Mouse (Mus musculus): ENCODE measurements around the gene Defb25. TPM values are rescaled to one million over a fixed set of nuclear protein-coding genes. Genes with fewer than 3 reads are reported as not detected.

The Defb25 gene
- total RNA-seq, 2 experiments from 2014 or later: not detected

DNA sequence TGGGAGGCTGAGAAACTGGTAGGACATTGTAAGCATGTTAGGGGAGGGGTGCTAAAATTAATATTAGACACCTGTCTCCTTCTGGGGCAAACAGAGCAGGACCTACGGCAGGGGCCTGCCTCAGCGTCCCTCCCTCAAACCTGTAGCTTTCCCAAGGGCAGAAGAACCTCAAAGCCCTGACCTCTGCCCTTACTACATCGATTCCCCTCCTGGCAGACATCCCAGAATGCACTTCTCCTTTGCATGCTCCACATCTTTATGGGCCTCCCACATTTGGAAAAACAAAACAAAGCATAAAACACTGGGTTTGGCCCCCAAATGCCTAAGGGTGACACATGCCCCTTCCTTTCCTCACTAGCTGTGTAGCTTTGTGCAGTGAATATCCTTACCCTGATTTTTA lies 6.4 kb upstream of the Defb25 start:
- intact Hi-C loops (cut with DNase I): no loop called here
- DNase-seq: no peak

DNA sequence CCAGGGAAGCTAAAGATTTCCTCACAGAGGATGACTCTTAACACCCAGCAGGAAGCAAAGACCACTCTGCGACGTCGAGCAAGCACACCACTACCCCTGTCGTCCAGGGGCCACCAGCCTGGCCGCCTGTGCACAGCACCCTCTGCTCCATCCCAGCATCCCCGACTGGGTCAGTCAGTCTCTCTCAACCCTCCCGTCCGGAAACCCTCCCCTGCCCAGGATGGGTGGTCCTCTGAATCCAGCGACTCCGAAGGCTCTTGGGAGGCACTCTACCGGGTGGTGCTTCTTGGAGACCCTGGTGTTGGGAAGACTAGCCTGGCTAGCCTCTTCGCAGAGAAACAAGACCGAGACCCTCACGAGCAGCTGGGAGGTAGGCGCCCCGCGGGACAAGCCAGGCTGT lies 5.2 kb upstream of the Defb25 start:
- peak; percentile 37 to 51 for DNase-seq
- intact Hi-C loops (cut with DNase I): no loop called here

GRCm38 (mm10) chr2:152626774-152627591 lies 4.1 kb upstream of the Defb25 start, which contains the start of gene Rem1:
TSS of gene Rem1 (plus strand) at chr2:152626951.
- intact Hi-C loops (cut with DNase I): no loop called here

DNA sequence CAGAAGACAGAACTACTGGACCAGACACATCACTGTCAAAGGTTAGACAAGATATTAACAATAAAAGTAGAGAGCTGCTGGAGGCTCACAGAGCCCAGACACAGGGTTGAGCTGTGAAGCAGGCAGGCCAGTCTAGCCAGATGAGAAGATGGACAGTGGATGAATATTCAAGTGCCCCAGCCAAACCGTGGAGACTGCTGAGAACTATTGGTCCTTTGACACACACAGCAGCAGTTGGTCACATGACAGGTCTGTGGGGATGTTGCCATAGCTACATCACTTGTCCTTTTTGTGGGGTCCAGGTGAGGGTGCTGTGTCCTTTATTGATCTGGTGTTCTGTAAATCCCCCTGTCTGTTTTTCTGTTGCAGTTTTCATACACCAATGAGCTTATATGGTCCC lies 2.4 kb upstream of the Defb25 start:
- intact Hi-C loops (cut with DNase I): no loop called here
- no peak for DNase-seq

More at GRCm38 (mm10) chr2:152626774-152627591, 4.1 kb upstream of the Defb25 start, which contains the start of gene Rem1:
- peak; percentile 52 to 64 for DNase-seq

DNA sequence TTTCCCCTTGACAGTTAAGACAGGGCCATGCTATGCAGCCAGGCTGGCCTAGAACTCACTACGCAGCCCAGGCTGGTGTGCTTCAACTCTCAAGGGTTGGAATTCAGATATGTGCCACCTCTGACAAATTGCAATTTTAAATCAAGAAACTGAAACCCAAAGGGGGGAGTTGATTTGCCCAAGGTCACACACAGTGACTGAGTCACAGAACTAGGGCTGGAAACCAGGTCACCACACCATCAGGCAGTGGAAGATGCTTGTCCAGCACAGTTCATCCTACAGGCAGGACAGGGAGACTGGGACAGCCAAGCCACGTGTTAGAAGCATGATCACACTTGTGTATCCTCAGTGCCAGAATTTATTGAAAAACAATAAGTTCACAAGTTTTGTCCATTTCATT lies 1.7 kb upstream of the Defb25 start:
- intact Hi-C loops (cut with DNase I): loop anchor here (5.0 kb wide), 1 partner anchor 208 kb away; the partner anchor contains the start of gene Bcl2l1

DNA sequence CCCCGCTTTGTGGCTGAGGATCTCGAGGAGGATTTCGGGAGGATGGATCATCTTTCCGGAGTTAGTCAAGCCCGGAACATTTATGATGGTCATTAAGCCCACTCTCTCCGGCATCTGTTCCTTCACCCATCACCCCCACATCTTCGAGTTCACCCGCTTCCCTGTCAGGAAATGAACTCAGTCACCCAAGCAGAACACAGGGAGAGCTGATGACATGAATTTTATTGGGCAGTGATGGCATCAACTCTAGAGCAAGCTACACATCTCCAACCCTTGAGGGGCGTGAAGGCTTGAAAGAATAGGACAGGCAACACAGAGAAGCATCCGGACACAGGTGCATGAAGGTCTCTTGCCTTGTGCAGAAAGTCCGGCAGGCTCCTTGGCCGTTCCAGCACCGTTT lies 702 bp downstream of the Defb25 start:
- intact Hi-C loops (cut with DNase I): loop anchor here (5.0 kb wide), 1 partner anchor 210 kb away; the partner anchor contains the start of gene Bcl2l1
- DNase-seq: no peak

More for the DNA sequence above, 1.7 kb upstream of the Defb25 start:
- DNase-seq: no peak

GRCm38 (mm10) chr2:152620367-152621134 lies 2.3 kb downstream of the Defb25 start:
- intact Hi-C loops (cut with DNase I): loop anchor here (5.0 kb wide), 1 partner anchor 212 kb away; the partner anchor contains the start of gene Bcl2l1
- DNase-seq: peak in 1 of 2 experiments; percentile 31

DNA sequence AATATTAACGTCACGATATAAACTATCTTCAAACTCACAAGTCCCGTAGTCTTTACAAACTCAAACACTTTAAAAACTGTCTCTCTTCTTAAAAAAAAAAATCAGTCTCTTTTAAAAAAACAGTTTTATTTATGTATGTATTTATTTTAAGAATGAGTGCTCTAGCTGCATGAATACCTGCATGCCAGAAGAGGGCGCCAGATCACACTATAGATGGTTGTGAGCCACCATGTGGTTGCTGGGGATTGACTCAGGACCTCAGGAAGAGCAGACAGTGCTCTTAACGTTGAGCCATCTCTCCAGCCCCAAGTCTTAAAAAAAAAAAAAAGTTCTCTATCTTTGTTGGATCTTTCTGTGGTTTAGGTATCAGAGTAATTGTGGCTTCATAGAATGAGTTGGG lies 5.5 kb downstream of the Defb25 start:
- intact Hi-C loops (cut with DNase I): loop anchor here (5.0 kb wide), 1 partner anchor 60 kb away; no protein-coding TSS in a partner anchor
- no peak for DNase-seq

- DNase-seq: no peak
- intact Hi-C loops (cut with DNase I): loop anchor here (5.0 kb wide), 1 partner anchor 61 kb away; no protein-coding TSS in a partner anchor
Observed at GRCm38 (mm10) chr2:152616470-152616869, 6.4 kb downstream of the Defb25 start.

- peak; percentile 78 to 81 for DNase-seq
- intact Hi-C loops (cut with DNase I): loop anchor here (1.0 to 5.0 kb wide), 2 partner anchors 42 to 62 kb away; no protein-coding TSS in a partner anchor
Observed at GRCm38 (mm10) chr2:152615563-152615962, 7.3 kb downstream of the Defb25 start.

- no peak for DNase-seq
- intact Hi-C loops (cut with DNase I): no loop called here
Observed at GRCm38 (mm10) chr2:152612193-152612592, 10.7 kb downstream of the Defb25 start.

GRCm38 (mm10) chr2:152608719-152609118 lies 14.1 kb downstream of the Defb25 start:
- intact Hi-C loops (cut with DNase I): no loop called here
- no peak for DNase-seq

GRCm38 (mm10) chr2:152607746-152608145 lies 15.1 kb downstream of the Defb25 start:
- intact Hi-C loops (cut with DNase I): no loop called here
- DNase-seq: no peak

- peak; percentile 26 to 72 for DNase-seq
Observed at GRCm38 (mm10) chr2:152604057-152604456, 18.8 kb downstream of the Defb25 start, which contains the start of gene Defb36. TSS of gene Defb36 (plus strand) at chr2:152604327.

GRCm38 (mm10) chr2:152601275-152601960 lies 21.4 kb downstream of the Defb25 start:
- no peak for DNase-seq
- intact Hi-C loops (cut with DNase I): loop anchor here (5.0 kb wide), 2 partner anchors 49 to 129 kb away; no protein-coding TSS in a partner anchor

More at GRCm38 (mm10) chr2:152604057-152604456, 18.8 kb downstream of the Defb25 start, which contains the start of gene Defb36:
- intact Hi-C loops (cut with DNase I): loop anchor here (5.0 kb wide), 2 partner anchors 52 to 132 kb away; no protein-coding TSS in a partner anchor

DNA sequence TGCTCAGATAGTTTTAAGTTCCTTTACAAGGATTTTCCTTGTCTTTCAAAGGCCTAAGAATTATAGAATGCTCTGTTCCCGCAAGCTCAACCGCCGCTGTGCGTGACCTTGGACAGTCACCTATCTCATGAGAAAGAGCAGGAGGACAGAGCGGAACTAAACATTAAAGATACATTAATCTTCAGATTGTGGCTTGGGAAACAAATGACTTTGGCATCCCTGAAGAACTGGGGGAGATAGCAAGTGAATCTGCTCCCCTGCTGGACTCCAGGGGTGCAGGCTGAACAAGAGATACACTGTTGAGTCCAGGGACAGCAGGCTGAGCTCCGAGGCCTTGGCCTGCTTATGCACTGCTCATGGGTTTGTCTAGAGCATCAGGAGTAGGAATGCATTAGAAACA lies 22.8 kb downstream of the Defb25 start:
- intact Hi-C loops (cut with DNase I): loop anchor here (5.0 kb wide), 2 partner anchors 48 to 128 kb away; no protein-coding TSS in a partner anchor

GRCm38 (mm10) chr2:152599299-152599698 lies 23.6 kb downstream of the Defb25 start, which contains the start of gene Defb45:
TSS of gene Defb45 (minus strand) at chr2:152599399.
- intact Hi-C loops (cut with DNase I): no loop called here
- DNase-seq: no peak

More for the DNA sequence above, 22.8 kb downstream of the Defb25 start:
- no peak for DNase-seq

DNA sequence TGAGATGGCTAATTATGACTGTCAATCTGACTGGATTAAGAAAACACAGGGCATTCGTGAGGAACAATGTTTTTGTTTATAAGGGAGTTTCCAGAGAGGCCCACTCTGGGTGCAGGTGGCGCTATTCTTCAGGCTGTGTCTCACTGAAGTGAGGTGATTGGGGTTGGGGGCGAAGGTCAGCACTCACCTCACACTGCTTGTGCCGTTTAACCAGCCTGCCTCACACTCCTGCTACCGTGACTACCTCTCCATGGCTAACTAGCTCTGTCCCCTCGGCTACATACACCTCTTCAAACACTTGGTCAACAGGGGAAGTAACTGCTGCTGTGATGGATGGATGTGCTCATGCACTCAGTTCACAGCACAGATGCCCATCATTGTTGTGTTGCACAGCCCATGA lies 33.8 kb downstream of the Defb25 start:
- no peak for DNase-seq
- intact Hi-C loops (cut with DNase I): loop anchor here (5.0 kb wide), 1 partner anchor 117 kb away; no protein-coding TSS in a partner anchor

DNA sequence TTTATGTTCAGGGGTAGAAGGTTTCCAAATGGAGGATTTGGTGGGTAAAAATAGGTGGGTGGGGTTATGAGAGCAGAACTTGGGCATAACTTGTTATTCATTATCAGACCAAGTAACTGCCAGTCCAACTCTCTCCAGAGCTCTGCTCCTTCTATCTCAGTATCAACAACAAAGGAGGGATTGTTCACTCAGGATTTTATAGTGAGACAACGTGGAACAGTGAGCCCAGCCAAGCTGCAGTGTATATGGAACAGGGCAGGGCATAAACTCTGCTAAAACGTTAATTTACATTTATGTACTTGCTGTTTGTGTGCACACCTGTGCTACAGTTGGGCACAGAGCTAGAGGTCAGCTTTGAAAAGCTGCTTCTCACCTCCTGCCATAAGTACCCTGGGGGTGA lies 34.4 kb downstream of the Defb25 start:
- intact Hi-C loops (cut with DNase I): loop anchor here (5.0 kb wide), 1 partner anchor 116 kb away; no protein-coding TSS in a partner anchor

More for the DNA sequence above, 34.4 kb downstream of the Defb25 start:
- no peak for DNase-seq
